Mouse (Mus musculus) kidney, adult 18-20 months (tissue): ENCODE measurements around the gene Gm20388.
A peak's percentile ranks its signal among the peaks of the same experiment; 100 is the strongest.

Experiments
- DNase-seq: peaks from one replicate; pipeline ENCODE4 v3.0.0; 2021

Gene Gm20388

GRCm38 (mm10) chr8:122359111-122359775 is 2448.6 kb downstream of the Gm20388 start:
- DNase-seq: no peak

GRCm38 (mm10) chr8:122360696-122361416 is 2450.2 kb downstream of the Gm20388 start, which contains the start of gene Trhr2:
Trhr2 (minus strand) TSS chr8:122360746.
- DNase-seq: no peak

- DNase-seq: no peak
Measured at GRCm38 (mm10) chr8:122362271-122362670, 2451.6 kb downstream of the Gm20388 start.

- no peak for DNase-seq
Measured at GRCm38 (mm10) chr8:122362967-122363366, 2452.3 kb downstream of the Gm20388 start.

GRCm38 (mm10) chr8:122368494-122368893 is 2457.9 kb downstream of the Gm20388 start:
- DNase-seq: no peak

GRCm38 (mm10) chr8:122369665-122370064 is 2459.0 kb downstream of the Gm20388 start:
- peak; percentile 77 for DNase-seq

GRCm38 (mm10) chr8:122371706-122372105 is 2461.1 kb downstream of the Gm20388 start:
- DNase-seq: no peak

- no peak for DNase-seq
Measured at GRCm38 (mm10) chr8:122375320-122375719, 2464.7 kb downstream of the Gm20388 start.

GRCm38 (mm10) chr8:122375751-122376364 is 2465.2 kb downstream of the Gm20388 start:
- DNase-seq: no peak

- peak; percentile 99 for DNase-seq
Measured at GRCm38 (mm10) chr8:122376365-122377231, 2466.0 kb downstream of the Gm20388 start, which contains the start of gene Zc3h18. Zc3h18 (plus strand) TSS chr8:122376609.

- no peak for DNase-seq
Measured at GRCm38 (mm10) chr8:122383039-122383438, 2472.4 kb downstream of the Gm20388 start.

GRCm38 (mm10) chr8:122389357-122389756 is 2478.7 kb downstream of the Gm20388 start:
- no peak for DNase-seq

GRCm38 (mm10) chr8:122390758-122391157 is 2480.1 kb downstream of the Gm20388 start:
- no peak for DNase-seq

GRCm38 (mm10) chr8:122393717-122394116 is 2483.1 kb downstream of the Gm20388 start:
- DNase-seq: no peak

- DNase-seq: no peak
Measured at GRCm38 (mm10) chr8:122395291-122395690, 2484.7 kb downstream of the Gm20388 start.

- DNase-seq: no peak
Measured at GRCm38 (mm10) chr8:122398186-122398585, 2487.5 kb downstream of the Gm20388 start.

GRCm38 (mm10) chr8:122405146-122405805 is 2494.6 kb downstream of the Gm20388 start:
- peak; percentile 48 for DNase-seq

- no peak for DNase-seq
Measured at GRCm38 (mm10) chr8:122407678-122408077, 2497.0 kb downstream of the Gm20388 start.

GRCm38 (mm10) chr8:122414311-122414710 is 2503.7 kb downstream of the Gm20388 start:
- DNase-seq: no peak

- DNase-seq: no peak
Measured at GRCm38 (mm10) chr8:122415554-122415953, 2504.9 kb downstream of the Gm20388 start.

- no peak for DNase-seq
Measured at GRCm38 (mm10) chr8:122419881-122420555, 2509.4 kb downstream of the Gm20388 start.
